Comparison of ENCODE assay signal across 8 mouse cellular contexts in genomic region chr3:9960696-9961095, GRCm38 (mm10).
DNase-seq lines count a peak whose midpoint lies in the region; ATAC-seq and TF ChIP-seq lines count a peak whose summit lies in the region.
"Had no signal": no experiment of that assay in that cellular context is flagged by ENCODE, and none has a peak within 500 bp of the region (broad histone marks: within the 10 kb centered on the region; RNA-seq: fewer than 3 reads in every experiment).

No protein-coding gene starts in this region.

- no peak overlapping the region for H3K9ac ChIP-seq in hindbrain, embryonic 16.5 days (ENCODE audit: low read depth, low read length)
- H3K9ac ChIP-seq in hindbrain, embryonic 13.5 days: no peak overlapping the region
- no peak overlapping the region for H3K9ac ChIP-seq in CH12.LX (ENCODE audit: insufficient read depth, low read depth)
- no peak overlapping the region for H3K9ac ChIP-seq in stomach, postnatal 0 days (ENCODE audit: low read length)
- H3K9ac ChIP-seq: heart, embryonic 15.5 days had no signal

- peak; percentile 40 for ATAC-seq in hindbrain, embryonic 16.5 days
- no peak for ATAC-seq in hindbrain, embryonic 13.5 days (ENCODE audit: low FRiP score)
- ATAC-seq in stomach, postnatal 0 days (ENCODE audit: low FRiP score, low TSS enrichment): peak; percentile 15; the same call in 1 of the 2 replicates

- H3K4me2 ChIP-seq in hindbrain, embryonic 16.5 days (ENCODE audit: low read length): no peak overlapping the region
- H3K4me2 ChIP-seq in hindbrain, embryonic 13.5 days: no peak overlapping the region
- no peak overlapping the region for H3K4me2 ChIP-seq in CH12.LX (ENCODE audit: insufficient read depth, low read depth, poor library complexity, severe bottlenecking)
- no peak overlapping the region for H3K4me2 ChIP-seq in stomach, postnatal 0 days (replicated peaks; ENCODE audit: low read depth)
- H3K4me2 ChIP-seq: heart, embryonic 15.5 days had no signal

- no peak for TF ChIP-seq EP300 in CH12.LX (IDR thresholded peaks at IDR 0.05; ENCODE audit: low read length)
- TF ChIP-seq EP300 in stomach, postnatal 0 days (optimal IDR thresholded peaks at IDR 0.05): no peak

- no peak overlapping the region for H3K27ac ChIP-seq in hindbrain, embryonic 16.5 days (ENCODE audit: low read depth, low read length)
- H3K27ac ChIP-seq in hindbrain, embryonic 13.5 days: no peak overlapping the region
- H3K27ac ChIP-seq in CH12.LX (ENCODE audit: insufficient read depth, low read depth): no peak overlapping the region
- no peak overlapping the region for H3K27ac ChIP-seq in stomach, postnatal 0 days (replicated peaks)
- H3K27ac ChIP-seq: heart, embryonic 15.5 days had no signal

- H3K27me3 ChIP-seq in hindbrain, embryonic 16.5 days (replicated peaks; ENCODE audit: control insufficient read depth, insufficient read depth, low read length): no peaks in the 10 kb centered on the region
- no peaks in the 10 kb centered on the region for H3K27me3 ChIP-seq in hindbrain, embryonic 13.5 days
- H3K27me3 ChIP-seq in CH12.LX (replicated peaks): no peaks in the 10 kb centered on the region
- H3K27me3 ChIP-seq in stomach, postnatal 0 days (ENCODE audit: control insufficient read depth, insufficient read depth, low read length): no peaks in the 10 kb centered on the region
- H3K27me3 ChIP-seq: heart, embryonic 15.5 days had no signal

- dilution Hi-C loops in CH12.LX (cut with MboI; ENCODE audit: extremely low pct_ligation_motif_present, extremely low pct_unique_long_range_greater_than_20kb, low sequenced_read_pairs): no loop called here

- peak; percentile 11 for TF ChIP-seq RAD21 in CH12.LX (IDR thresholded peaks at IDR 0.05; ENCODE audit: low read depth, low read length)

- DNase-seq in CH12.LX (ENCODE audit: extremely low read depth): no peak
- DNase-seq in R1 (ENCODE audit: low read depth, low spot score): peak; percentile 50
- peak; percentile 38 to 65 for DNase-seq in layer of hippocampus, postnatal 14 days (ENCODE audit: low spot score in 2 of 2)
- peak; percentile 46 for DNase-seq in stomach, postnatal 0 days (ENCODE audit: low spot score)
- no peak for DNase-seq in spleen, postnatal 14 days (ENCODE audit: low spot score in 2 of 2)

- no peaks in the 10 kb centered on the region for H3K4me1 ChIP-seq in hindbrain, embryonic 16.5 days (ENCODE audit: control insufficient read depth, insufficient read depth, low read depth, low read length)
- no peaks in the 10 kb centered on the region for H3K4me1 ChIP-seq in hindbrain, embryonic 13.5 days (replicated peaks)
- no peaks in the 10 kb centered on the region for H3K4me1 ChIP-seq in CH12.LX (ENCODE audit: control insufficient read depth in 1 of 2, insufficient read depth in 2 of 2)
- no peaks in the 10 kb centered on the region for H3K4me1 ChIP-seq in stomach, postnatal 0 days (replicated peaks; ENCODE audit: control insufficient read depth, insufficient read depth)
- H3K4me1 ChIP-seq: heart, embryonic 15.5 days had no signal

- H3K9me3 ChIP-seq in hindbrain, embryonic 16.5 days (ENCODE audit: control insufficient read depth, low read length): no peaks in the 10 kb centered on the region
- H3K9me3 ChIP-seq in hindbrain, embryonic 13.5 days: no peaks in the 10 kb centered on the region
- H3K9me3 ChIP-seq in CH12.LX (replicated peaks; ENCODE audit: low read length): no peaks in the 10 kb centered on the region
- H3K9me3 ChIP-seq in stomach, postnatal 0 days (ENCODE audit: control insufficient read depth, low read length): no peaks in the 10 kb centered on the region
- H3K9me3 ChIP-seq: heart, embryonic 15.5 days had no signal

- H3K79me2 ChIP-seq in CH12.LX (replicated peaks; ENCODE audit: control insufficient read depth, extremely low read depth, insufficient read depth, poor library complexity, severe bottlenecking): no peaks in the 10 kb centered on the region

- no peak for TF ChIP-seq POLR2A in CH12.LX (IDR thresholded peaks at IDR 0.05; ENCODE audit: low read depth, low read length)

- no peaks in the 10 kb centered on the region for H3K36me3 ChIP-seq in hindbrain, embryonic 16.5 days (ENCODE audit: control insufficient read depth, insufficient read depth, low read length)
- H3K36me3 ChIP-seq in hindbrain, embryonic 13.5 days: no peaks in the 10 kb centered on the region
- no peaks in the 10 kb centered on the region for H3K36me3 ChIP-seq in CH12.LX (replicated peaks in 1 of 2; ENCODE audit: control insufficient read depth in 1 of 2, insufficient read depth in 1 of 2, low read length in 1 of 2)
- H3K36me3 ChIP-seq in stomach, postnatal 0 days (ENCODE audit: control insufficient read depth, insufficient read depth, low read length): no peaks in the 10 kb centered on the region
- H3K36me3 ChIP-seq: heart, embryonic 15.5 days had no signal

- H3K4me3 ChIP-seq in hindbrain, embryonic 16.5 days (ENCODE audit: low read length): no peak overlapping the region
- H3K4me3 ChIP-seq in hindbrain, embryonic 13.5 days: no peak overlapping the region
- H3K4me3 ChIP-seq in CH12.LX (replicated peaks in 1 of 3; ENCODE audit: low read depth in 2 of 3, low read length in 2 of 3, poor library complexity in 1 of 3): no peak overlapping the region
- no peak overlapping the region for H3K4me3 ChIP-seq in stomach, postnatal 0 days (ENCODE audit: low read depth, low read length)
- H3K4me3 ChIP-seq: heart, embryonic 15.5 days had no signal

- peak in 1 of 2 experiments; percentile 31; a peak in 2 of 4 replicates for TF ChIP-seq CTCF in CH12.LX (conservative IDR thresholded peaks at IDR 0.05 in 1 of 2, IDR thresholded peaks at IDR 0.05 in 1 of 2; ENCODE audit: low read depth in 2 of 2, low read length in 2 of 2)
- peak; percentile 57 for TF ChIP-seq CTCF in stomach, postnatal 0 days (IDR thresholded peaks at IDR 0.05; ENCODE audit: low read depth)

- WGBS in hindbrain, embryonic 16.5 days: 66% methylated on average over 7 of the region's 7 CpGs
- WGBS in hindbrain, embryonic 13.5 days: 70% methylated on average over 7 of the region's 7 CpGs
- 56% methylated on average over 7 of the region's 7 CpGs for WGBS in stomach, postnatal 0 days

- in situ Hi-C loops in CH12.LX (cut with MboI; ENCODE audit: low pct_ligation_motif_present, low pct_unique_long_range_greater_than_20kb, low sequenced_read_pairs): no loop called here

TF ChIP-seq in CH12.LX, 34 proteins besides CTCF, POLR2A, EP300 and RAD21:
- TF ChIP-seq CHD1 (IDR thresholded peaks at IDR 0.05; ENCODE audit: low read depth, low read length) (no peak), SMC3 (IDR thresholded peaks at IDR 0.05; ENCODE audit: low read depth, low read length) (peak; percentile 32), IRF4 (IDR thresholded peaks at IDR 0.05; ENCODE audit: low read depth, low read length) (no peak), HCFC1 (IDR thresholded peaks at IDR 0.05; ENCODE audit: low read depth, low read length) (no peak)
TF ChIP-seq in CH12.LX: peak in this region for 1.

Comparison
In these comparisons a context has a peak if more than half of its experiments do, and no peak if none do; other contexts are left out.
1. DNase-seq: peak in R1 (single experiment), layer of hippocampus, postnatal 14 days (2 of 2) and stomach, postnatal 0 days (single experiment); none in CH12.LX (single experiment) and spleen, postnatal 14 days (0 of 2).